Mouse (Mus musculus): ENCODE data around the gene Rpl13a. TPM values are rescaled to one million over a fixed set of nuclear protein-coding genes. Genes with fewer than 3 reads are reported as not detected.
"Not testable (repeated sequence)": the region's sequence is repeated elsewhere in the genome, so short reads cannot be mapped to it uniquely, and the experiment has no call there.

Gene Rpl13a
- polyA plus RNA-seq, 1 experiment, result 859 TPM

DNA sequence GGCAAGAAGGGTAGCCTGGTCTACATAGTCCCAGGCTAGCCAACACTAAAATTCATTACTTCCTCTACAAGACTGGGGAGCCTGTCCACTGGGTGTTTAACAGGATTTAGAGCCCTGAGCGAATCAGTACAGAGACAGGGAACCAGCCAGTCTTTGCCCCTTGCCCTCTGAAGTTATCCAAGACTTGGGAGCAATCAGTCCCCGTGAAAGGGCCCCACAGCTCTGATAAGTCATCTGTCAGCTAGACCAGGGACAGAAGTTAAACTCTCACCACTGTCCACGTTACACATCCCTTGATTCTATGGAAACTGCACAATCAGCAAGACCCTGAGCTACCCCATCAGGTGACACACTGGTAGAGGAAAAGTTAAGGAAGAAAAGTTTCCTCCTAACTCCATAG, 16.0 kb downstream of the Rpl13a start:
- no peaks in the 10 kb centered on the region for H3K27me3 ChIP-seq (ENCODE audit: control insufficient read depth, insufficient read depth, low read length)
- no peaks in the 10 kb centered on the region for H3K4me1 ChIP-seq (ENCODE audit: control insufficient read depth, insufficient read depth, low read length)
- H3K27ac ChIP-seq (ENCODE audit: control insufficient read depth, insufficient read depth, low read depth, low read length), result no peak overlapping the region
- no peak overlapping the region for H3K4me3 ChIP-seq (ENCODE audit: control insufficient read depth, low read depth, low read length)
- TF ChIP-seq CTCF (IDR thresholded peaks at IDR 0.05; ENCODE audit: control insufficient read depth, insufficient read depth, insufficient replicate concordance, low read depth, low read length), result no peak
- no peak for TF ChIP-seq POLR2A (IDR thresholded peaks at IDR 0.05; ENCODE audit: control insufficient read depth, low read depth, low read length)
- H3K36me3 ChIP-seq (ENCODE audit: control insufficient read depth, insufficient read depth, low read length), result no peaks in the 10 kb centered on the region

GRCm38 (mm10) chr7:45111940-45112339, 16.6 kb downstream of the Rpl13a start:
- Histone ChIP-seq H3K4me3 (ENCODE audit: control insufficient read depth, low read depth, low read length) (no peak overlapping the region), H3K27ac (ENCODE audit: control insufficient read depth, insufficient read depth, low read depth, low read length) (no peak overlapping the region), H3K27me3 (ENCODE audit: control insufficient read depth, insufficient read depth, low read length) (no peaks in the 10 kb centered on the region), H3K4me1 (ENCODE audit: control insufficient read depth, insufficient read depth, low read length) (no peaks in the 10 kb centered on the region), H3K36me3 (ENCODE audit: control insufficient read depth, insufficient read depth, low read length) (no peaks in the 10 kb centered on the region)
- TF ChIP-seq POLR2A (IDR thresholded peaks at IDR 0.05; ENCODE audit: control insufficient read depth, low read depth, low read length) (no peak), CTCF (IDR thresholded peaks at IDR 0.05; ENCODE audit: control insufficient read depth, insufficient read depth, insufficient replicate concordance, low read depth, low read length) (no peak)

- H3K36me3 ChIP-seq (ENCODE audit: control insufficient read depth, insufficient read depth, low read length); H3K4me3 ChIP-seq (ENCODE audit: control insufficient read depth, low read depth, low read length); H3K4me1 ChIP-seq (ENCODE audit: control insufficient read depth, insufficient read depth, low read length); H3K27ac ChIP-seq (ENCODE audit: control insufficient read depth, insufficient read depth, low read depth, low read length); H3K27me3 ChIP-seq (ENCODE audit: control insufficient read depth, insufficient read depth, low read length): not testable (repeated sequence)
Observed at GRCm38 (mm10) chr7:45110089-45110488, 18.5 kb downstream of the Rpl13a start.

GRCm38 (mm10) chr7:45107052-45107645, 21.4 kb downstream of the Rpl13a start:
- no peak for TF ChIP-seq POLR2A (IDR thresholded peaks at IDR 0.05; ENCODE audit: control insufficient read depth, low read depth, low read length)
- no peak for TF ChIP-seq CTCF (IDR thresholded peaks at IDR 0.05; ENCODE audit: control insufficient read depth, insufficient read depth, insufficient replicate concordance, low read depth, low read length)
- no peaks in the 10 kb centered on the region for H3K36me3 ChIP-seq (ENCODE audit: control insufficient read depth, insufficient read depth, low read length)
- no peak overlapping the region for H3K27ac ChIP-seq (ENCODE audit: control insufficient read depth, insufficient read depth, low read depth, low read length)
- H3K4me1 ChIP-seq (ENCODE audit: control insufficient read depth, insufficient read depth, low read length), result no peaks in the 10 kb centered on the region
- no peaks in the 10 kb centered on the region for H3K27me3 ChIP-seq (ENCODE audit: control insufficient read depth, insufficient read depth, low read length)
- no peak overlapping the region for H3K4me3 ChIP-seq (ENCODE audit: control insufficient read depth, low read depth, low read length)

DNA sequence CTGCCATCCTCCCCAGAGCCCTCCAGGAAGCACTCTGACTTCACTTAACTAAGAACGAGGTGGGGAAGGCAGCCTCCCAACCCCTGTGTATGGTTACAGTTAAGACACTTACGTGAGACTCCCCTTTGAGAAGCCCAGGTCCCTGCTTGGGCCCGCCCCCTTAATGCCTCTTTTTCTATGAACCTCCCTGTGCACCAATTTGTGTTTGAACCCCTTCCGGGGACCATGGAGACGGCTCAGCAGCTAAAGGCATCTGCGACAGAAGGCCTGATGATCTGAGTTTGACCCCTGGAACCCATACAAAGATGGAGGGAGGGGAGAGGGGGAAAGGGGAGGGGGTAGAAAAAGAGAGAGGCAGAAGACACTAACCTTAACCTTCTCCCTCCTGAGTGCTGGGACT, 22.1 kb downstream of the Rpl13a start:
- no peak for TF ChIP-seq POLR2A (IDR thresholded peaks at IDR 0.05; ENCODE audit: control insufficient read depth, low read depth, low read length)
- no peak for TF ChIP-seq CTCF (IDR thresholded peaks at IDR 0.05; ENCODE audit: control insufficient read depth, insufficient read depth, insufficient replicate concordance, low read depth, low read length)
- Histone ChIP-seq H3K4me3 (ENCODE audit: control insufficient read depth, low read depth, low read length) (no peak overlapping the region), H3K36me3 (ENCODE audit: control insufficient read depth, insufficient read depth, low read length) (no peaks in the 10 kb centered on the region), H3K4me1 (ENCODE audit: control insufficient read depth, insufficient read depth, low read length) (no peaks in the 10 kb centered on the region), H3K27me3 (ENCODE audit: control insufficient read depth, insufficient read depth, low read length) (no peaks in the 10 kb centered on the region), H3K27ac (ENCODE audit: control insufficient read depth, insufficient read depth, low read depth, low read length) (no peak overlapping the region)

DNA sequence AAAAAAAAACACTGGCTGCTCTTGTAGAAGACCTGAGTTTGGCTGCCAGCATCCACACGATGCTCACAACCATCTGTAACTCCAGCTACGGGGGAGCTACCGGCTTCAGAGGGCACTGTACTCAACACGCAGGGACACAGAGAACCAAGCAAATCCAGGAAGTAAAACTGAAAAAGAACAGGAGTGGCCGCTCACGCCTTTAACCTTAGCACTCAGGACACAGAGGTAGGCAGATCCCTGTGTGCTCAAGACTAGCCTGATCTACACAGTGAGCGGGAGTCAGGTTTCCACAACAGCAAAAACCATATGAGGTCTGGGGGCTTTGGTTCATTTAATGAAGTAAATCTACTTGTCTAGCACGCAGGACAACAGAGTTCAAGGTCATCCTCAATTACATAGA, 23.1 kb downstream of the Rpl13a start:
- Histone ChIP-seq H3K4me1 (ENCODE audit: control insufficient read depth, insufficient read depth, low read length) (no peaks in the 10 kb centered on the region), H3K27me3 (ENCODE audit: control insufficient read depth, insufficient read depth, low read length) (no peaks in the 10 kb centered on the region), H3K4me3 (ENCODE audit: control insufficient read depth, low read depth, low read length) (no peak overlapping the region), H3K27ac (ENCODE audit: control insufficient read depth, insufficient read depth, low read depth, low read length) (no peak overlapping the region), H3K36me3 (ENCODE audit: control insufficient read depth, insufficient read depth, low read length) (no peaks in the 10 kb centered on the region)
- TF ChIP-seq CTCF (IDR thresholded peaks at IDR 0.05; ENCODE audit: control insufficient read depth, insufficient read depth, insufficient replicate concordance, low read depth, low read length) (no peak), POLR2A (IDR thresholded peaks at IDR 0.05; ENCODE audit: control insufficient read depth, low read depth, low read length) (no peak)

GRCm38 (mm10) chr7:45104941-45105340, 23.6 kb downstream of the Rpl13a start:
- Histone ChIP-seq H3K4me3 (ENCODE audit: control insufficient read depth, low read depth, low read length) (no peak overlapping the region), H3K27ac (ENCODE audit: control insufficient read depth, insufficient read depth, low read depth, low read length) (no peak overlapping the region), H3K36me3 (ENCODE audit: control insufficient read depth, insufficient read depth, low read length) (no peaks in the 10 kb centered on the region), H3K27me3 (ENCODE audit: control insufficient read depth, insufficient read depth, low read length) (no peaks in the 10 kb centered on the region), H3K4me1 (ENCODE audit: control insufficient read depth, insufficient read depth, low read length) (no peaks in the 10 kb centered on the region)
- TF ChIP-seq POLR2A (IDR thresholded peaks at IDR 0.05; ENCODE audit: control insufficient read depth, low read depth, low read length) (no peak), CTCF (IDR thresholded peaks at IDR 0.05; ENCODE audit: control insufficient read depth, insufficient read depth, insufficient replicate concordance, low read depth, low read length) (no peak)

DNA sequence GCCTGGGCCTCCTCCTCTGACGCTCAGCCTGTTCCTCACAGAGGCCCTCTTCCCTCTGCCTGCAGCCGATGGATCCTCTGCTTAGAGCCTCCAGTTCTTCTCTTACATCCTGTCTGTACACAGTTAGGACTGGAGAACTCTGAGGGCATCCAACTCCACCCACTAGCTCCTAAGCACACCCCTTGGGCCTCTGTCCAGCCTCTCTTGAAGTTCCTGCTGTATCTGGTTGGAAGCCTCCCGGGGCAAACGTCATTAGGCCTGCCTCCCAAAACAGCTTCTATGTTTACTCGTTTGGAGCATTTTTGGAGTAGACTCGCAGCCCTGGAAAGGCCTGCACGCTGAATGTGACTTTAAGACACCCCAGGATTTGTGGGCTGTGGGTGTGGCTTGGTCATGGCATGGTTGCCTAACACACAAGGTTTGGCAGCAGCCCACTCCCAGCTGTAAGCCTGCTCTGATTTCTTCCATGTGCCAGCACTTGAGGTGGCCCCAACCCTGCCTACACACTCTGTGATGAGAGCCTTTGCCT, 24.8 kb downstream of the Rpl13a start, which contains the start of gene Fcgrt:
Fcgrt (minus strand) TSS at position 200 of the 529 bp plus-strand sequence.
- Histone ChIP-seq H3K4me3 (ENCODE audit: control insufficient read depth, low read depth, low read length) (peak within 1 kb of the TSS; percentile 70), H3K27ac (ENCODE audit: control insufficient read depth, insufficient read depth, low read depth, low read length) (peak within 1 kb of the TSS; percentile 84), H3K4me1 (ENCODE audit: control insufficient read depth, insufficient read depth, low read length) (no peaks in the 10 kb centered on the region), H3K36me3 (ENCODE audit: control insufficient read depth, insufficient read depth, low read length) (no peaks in the 10 kb centered on the region), H3K27me3 (ENCODE audit: control insufficient read depth, insufficient read depth, low read length) (no peaks in the 10 kb centered on the region)
- TF ChIP-seq CTCF (IDR thresholded peaks at IDR 0.05; ENCODE audit: control insufficient read depth, insufficient read depth, insufficient replicate concordance, low read depth, low read length) (no peak), POLR2A (IDR thresholded peaks at IDR 0.05; ENCODE audit: control insufficient read depth, low read depth, low read length) (0 out of 2 replicates have a peak, but pooled peaks have one; percentile 16)

All from testis, adult 2 months (tissue).